Mouse (Mus musculus): ENCODE measurements around the gene Olfr206. TPM values are rescaled to one million over a fixed set of nuclear protein-coding genes. Genes with fewer than 3 reads are reported as not detected.
"Not testable (repeated sequence)": the region's sequence is repeated elsewhere in the genome, so short reads cannot be mapped to it uniquely, and the experiment has no call there.

Gene Olfr206
- total RNA-seq (2021) = not detected

DNA sequence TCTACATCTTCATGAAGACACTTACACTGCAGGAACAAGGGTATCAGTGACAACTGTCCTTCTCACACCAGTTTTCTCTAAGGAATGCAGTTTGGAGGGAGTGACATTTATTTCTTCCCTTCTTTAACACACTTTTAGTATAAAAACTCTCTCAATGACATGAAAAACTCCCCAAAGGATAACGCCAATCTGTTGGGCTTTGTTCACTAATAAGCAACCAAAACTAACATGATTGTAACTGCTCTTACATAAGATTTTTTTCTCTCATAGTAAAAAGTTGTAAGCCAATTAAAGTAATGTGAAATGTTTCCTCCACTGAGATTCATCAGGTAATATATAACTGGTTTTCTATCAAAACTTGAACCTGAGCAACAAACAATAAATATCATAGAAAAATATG is at the start of gene Olfr206:
Olfr206 (minus strand) TSS at position 101 of the 400 bp plus-strand sequence.
- DNase-seq = no peak

GRCm38 (mm10) chr16:59393300-59393699 is 44.3 kb upstream of the Olfr206 start:
- peak; percentile 40 to 64 for DNase-seq

- DNase-seq = no peak
Measured at GRCm38 (mm10) chr16:59363893-59364292, 14.8 kb upstream of the Olfr206 start, which contains the start of gene Olfr209. Gene Olfr209 (minus strand): TSS chr16:59363993.

GRCm38 (mm10) chr16:59331038-59331437 is 18.0 kb downstream of the Olfr206 start, which contains the start of gene Olfr205:
Gene Olfr205 (minus strand): TSS chr16:59331138.
- no peak for DNase-seq

GRCm38 (mm10) chr16:59323262-59323661 is 25.8 kb downstream of the Olfr206 start:
- not testable (repeated sequence) for DNase-seq

- no peak for DNase-seq
Measured at GRCm38 (mm10) chr16:59318148-59318547, 30.9 kb downstream of the Olfr206 start, which contains the start of gene Olfr204. Gene Olfr204 (minus strand): TSS chr16:59318248.

GRCm38 (mm10) chr16:59298581-59298980 is 50.5 kb downstream of the Olfr206 start, which contains the start of gene Olfr203:
Gene Olfr203 (plus strand): TSS chr16:59298881.
- DNase-seq = no peak

Other genes starting within 250 kb of the Olfr206 start
- gene Olfr193, start 237.4 kb downstream of the Olfr206 start, total RNA-seq (2021) = not detected
- gene Olfr194, start 228.2 kb downstream of the Olfr206 start, total RNA-seq (2021) = not detected
- gene Olfr195, start 202.2 kb downstream of the Olfr206 start, total RNA-seq (2021) = not detected
- not detected for gene Olfr196, start 178.8 kb downstream of the Olfr206 start, total RNA-seq (2021)
- not detected for gene Olfr198, start 145.7 kb downstream of the Olfr206 start, total RNA-seq (2021)
- gene Olfr199, start 129.5 kb downstream of the Olfr206 start, total RNA-seq (2021) = not detected
- gene Olfr201, start 76.6 kb downstream of the Olfr206 start, total RNA-seq (2021) = not detected
- not detected for gene Olfr202, start 62.5 kb downstream of the Olfr206 start, total RNA-seq (2021)
- not detected for gene Olfr203, start 50.4 kb downstream of the Olfr206 start, total RNA-seq (2021)
- under 1 TPM; 0.05 to 0.08 TPM for gene Olfr204, start 31.0 kb downstream of the Olfr206 start, total RNA-seq (2021)
- gene Olfr205, start 18.1 kb downstream of the Olfr206 start, total RNA-seq (2021) = not detected
- gene Olfr209, start 14.7 kb upstream of the Olfr206 start, total RNA-seq (2021) = not detected
- not detected for gene Gabrr3, start 58.1 kb upstream of the Olfr206 start, total RNA-seq (2021)
- 10 to 100 TPM; 16.8 to 17.1 TPM for gene Riox2, start 122.5 kb upstream of the Olfr206 start, total RNA-seq (2021)

Data from layer of hippocampus, postnatal 36 days (tissue).